Mouse (Mus musculus): ENCODE data around the gene Arhgap24.

Arhgap24 gene

DNA sequence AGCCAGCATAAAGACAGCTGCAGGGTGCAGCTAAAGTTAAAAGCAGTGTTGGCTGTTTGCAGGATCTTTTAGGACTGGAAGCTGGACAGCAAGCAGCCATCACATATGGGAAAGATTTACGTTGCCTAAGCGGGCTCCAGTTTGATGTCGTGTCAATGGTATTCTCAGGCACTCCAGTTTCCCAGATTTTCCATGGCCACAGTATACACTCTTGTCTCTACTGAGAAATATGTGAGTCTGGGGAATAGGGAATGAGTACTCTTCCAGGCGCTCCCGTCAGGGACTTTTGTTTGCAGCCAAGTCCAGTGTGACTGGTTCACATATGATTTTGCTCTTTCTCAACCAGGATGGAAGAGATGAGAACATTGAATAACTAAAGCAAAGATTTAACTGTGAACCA, 254.9 kb downstream of the Arhgap24 start:
- DNase-seq (ENCODE audit: low read depth, low spot score): peak; percentile 29

DNA sequence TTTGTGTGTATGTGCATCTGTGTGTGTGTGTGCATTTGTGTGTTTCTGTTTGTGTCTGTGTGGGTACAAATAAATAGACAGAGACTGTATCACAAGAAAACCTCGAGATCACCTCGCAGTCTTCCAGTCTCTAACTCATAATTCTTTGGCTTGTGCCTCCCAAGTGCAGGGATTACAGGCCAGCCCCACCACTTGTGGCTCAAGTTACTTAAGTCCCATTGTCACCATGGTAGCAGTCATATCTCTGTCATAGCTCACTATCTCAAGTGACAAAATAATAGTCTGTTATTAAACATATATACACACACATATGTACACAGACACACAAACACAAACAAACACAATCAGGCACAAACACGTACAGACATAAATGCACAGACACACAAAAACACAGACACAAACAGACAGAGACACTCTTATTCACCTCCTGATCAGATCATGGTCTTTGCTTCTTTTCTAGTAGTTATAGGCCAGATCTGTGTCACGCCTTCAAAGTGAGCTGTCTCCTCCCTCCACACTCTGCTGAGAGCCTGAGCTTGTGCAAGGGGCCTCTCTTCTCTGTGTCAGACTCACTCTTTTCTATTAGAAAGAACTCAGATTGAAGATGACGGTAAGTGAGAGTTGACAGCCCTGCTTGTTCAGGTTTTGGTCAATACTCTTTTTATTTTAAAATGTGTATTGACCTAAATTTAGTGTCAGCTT, 261.5 kb downstream of the Arhgap24 start:
- no peak for DNase-seq (ENCODE audit: low read depth, low spot score)

DNA sequence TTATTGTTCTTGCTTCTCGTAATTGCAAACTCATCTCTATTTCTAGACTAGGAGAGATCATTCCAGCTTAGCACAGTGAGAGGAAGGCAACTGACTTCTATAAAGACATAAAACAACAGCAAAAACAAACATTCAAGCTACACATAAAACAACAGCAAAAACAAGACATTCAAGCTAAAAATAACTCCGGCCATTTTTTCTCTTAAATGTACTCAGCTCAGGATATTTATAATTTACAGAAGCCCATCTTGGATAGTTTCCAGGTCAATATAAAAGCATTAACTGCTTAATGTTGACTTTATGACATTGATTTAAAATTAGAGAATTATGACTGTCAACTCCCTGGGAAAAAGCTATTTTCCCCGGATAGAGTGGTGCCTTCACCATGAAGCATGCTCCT, 262.2 kb downstream of the Arhgap24 start:
- no peak for DNase-seq (ENCODE audit: low read depth, low spot score)

DNA sequence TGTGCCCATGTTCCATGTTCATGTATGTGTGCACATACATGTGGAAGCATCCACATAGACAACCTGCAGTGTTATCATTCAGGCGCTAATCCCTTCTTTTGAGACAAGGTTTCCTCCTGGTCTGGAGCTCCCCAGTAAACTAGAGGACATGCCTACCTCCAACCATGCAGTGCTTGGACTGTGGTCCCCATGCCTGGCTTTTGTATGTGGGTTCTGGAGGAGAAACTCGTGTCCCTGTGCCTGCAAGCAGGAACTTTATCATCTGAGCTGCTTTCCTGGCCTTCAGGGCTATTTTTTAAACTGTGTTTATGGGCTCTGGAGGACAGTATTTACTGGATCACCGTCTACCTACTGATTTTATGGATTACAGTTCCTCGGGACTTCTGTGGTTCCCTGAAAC, 262.9 kb downstream of the Arhgap24 start:
- no peak for DNase-seq (ENCODE audit: low read depth, low spot score)

DNA sequence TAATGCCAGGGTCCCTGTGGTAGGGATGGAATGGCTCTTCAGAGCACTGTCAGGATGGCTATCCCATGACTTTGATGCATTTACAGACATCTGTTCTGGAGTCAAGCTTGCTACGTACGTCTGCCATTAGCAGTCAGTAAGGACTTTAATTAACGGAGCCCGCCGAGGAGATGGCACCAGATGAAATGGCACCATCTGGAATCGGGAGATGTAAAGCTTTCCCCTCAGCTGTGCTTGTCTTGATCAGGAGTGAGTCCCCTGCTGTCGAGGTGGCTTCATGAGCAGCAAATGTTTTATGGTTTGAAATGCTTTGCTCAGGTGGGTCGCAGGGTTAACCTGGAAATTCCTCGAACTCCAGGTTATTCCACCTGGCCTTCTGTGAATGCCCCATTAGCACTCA, 267.0 kb downstream of the Arhgap24 start:
- DNase-seq (ENCODE audit: low read depth, low spot score): no peak

DNA sequence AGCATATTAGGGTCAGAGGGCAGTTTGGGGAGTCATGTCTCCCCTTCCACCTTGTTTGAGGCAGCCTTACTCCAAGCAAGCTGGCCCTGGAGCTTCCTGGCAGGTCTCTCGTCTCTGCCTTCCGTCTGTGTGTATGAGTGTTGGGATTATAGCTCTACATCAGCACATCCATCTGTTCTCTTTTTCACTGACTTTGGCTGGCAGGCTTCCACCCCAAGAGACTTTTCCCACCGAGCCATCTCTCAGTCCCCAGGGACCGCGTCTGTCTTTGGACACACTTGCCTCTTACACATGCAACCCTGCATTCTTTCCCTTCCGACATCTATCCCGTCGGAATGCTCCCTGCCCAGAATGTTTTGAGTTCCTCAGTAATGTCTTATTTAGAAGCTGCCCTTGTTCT, 267.8 kb downstream of the Arhgap24 start:
- no peak for DNase-seq (ENCODE audit: low read depth, low spot score)

DNA sequence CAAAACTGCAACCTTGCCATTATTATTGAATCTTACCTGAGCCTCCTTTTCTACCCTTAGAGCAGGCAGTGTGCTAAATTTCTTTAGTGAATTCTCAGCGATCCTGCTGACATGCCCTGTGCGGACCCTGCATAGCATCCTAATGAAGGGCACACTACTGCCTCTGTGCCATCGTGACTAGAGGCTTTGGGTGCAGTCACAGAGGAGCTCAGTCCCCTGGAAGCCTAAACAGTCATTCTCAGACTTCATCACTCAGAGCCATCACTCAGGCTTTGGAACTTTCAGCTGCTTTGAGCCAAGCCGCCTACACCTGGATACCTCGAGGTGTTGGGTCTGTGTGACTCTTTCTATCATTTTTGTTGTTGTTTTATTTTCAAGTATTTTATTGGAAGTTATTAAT, 269.5 kb downstream of the Arhgap24 start:
- DNase-seq (ENCODE audit: low read depth, low spot score): no peak

DNA sequence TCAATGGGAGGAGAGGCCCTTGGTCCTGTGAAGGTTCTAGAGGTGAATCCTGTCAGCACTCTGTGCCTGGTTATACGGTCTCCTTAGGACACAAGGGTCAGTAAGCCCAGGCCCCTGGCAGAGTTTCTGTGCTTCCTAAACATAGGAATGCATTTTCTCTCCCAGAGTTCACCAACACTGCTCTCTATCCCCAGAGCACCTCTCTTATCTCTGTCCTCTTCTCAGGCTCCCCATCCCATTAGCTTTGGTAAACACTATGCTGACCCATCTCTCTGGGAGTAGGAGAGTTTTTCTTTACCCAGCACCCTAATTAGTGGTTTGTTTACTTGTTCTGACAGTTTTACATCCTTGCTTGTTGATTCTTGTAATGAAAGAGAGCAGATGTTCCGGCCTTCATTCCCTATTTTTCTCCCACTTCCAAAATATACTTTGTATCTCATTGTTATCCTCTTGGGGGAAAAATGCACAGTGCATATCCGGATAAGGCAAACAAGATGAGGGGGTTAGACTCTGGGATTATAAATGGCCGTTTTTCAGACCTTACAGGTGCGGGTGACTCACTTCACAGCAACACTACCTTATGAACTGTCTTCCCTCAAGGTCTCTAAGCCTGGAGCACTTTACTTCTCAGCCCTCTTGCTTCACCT, 270.6 kb downstream of the Arhgap24 start:
- DNase-seq (ENCODE audit: low read depth, low spot score): no peak

DNA sequence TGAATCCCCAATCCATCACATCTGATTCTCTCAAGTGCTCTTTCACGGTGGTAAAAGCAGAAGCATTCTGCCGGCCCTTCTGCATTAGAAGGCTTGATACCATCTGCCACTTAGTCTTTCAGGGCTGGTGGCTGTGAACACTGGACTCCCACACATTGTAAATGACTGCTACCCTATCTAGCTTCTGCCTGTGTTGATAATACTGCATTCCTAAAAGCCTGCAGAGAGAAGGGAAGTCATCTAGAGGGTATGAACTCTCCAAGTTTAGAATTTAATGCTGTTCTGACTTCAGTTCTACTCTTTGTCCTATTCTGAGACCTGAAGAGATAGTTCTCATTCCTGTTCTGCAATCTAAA, 271.1 kb downstream of the Arhgap24 start:
- DNase-seq (ENCODE audit: low read depth, low spot score): no peak

DNA sequence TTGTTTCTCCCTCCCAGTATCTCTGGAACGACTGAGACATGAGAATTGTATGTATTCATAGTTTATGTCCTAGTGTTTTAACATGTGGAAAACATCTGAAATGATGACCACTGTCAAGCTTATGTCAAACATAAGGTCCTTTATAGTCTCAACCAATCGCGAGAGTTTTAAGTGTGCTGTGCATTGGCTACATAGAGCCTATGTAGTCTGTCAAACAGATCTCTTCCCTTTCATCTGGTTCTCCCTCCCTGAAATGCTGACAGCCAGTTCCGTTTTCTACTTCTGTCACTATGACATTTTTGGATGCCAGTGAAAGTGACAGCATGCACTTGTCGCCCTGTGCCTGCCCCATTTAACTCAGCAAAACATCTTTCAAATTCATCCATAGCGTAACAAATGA, 275.8 kb downstream of the Arhgap24 start:
- no peak for DNase-seq (ENCODE audit: low read depth, low spot score)

DNA sequence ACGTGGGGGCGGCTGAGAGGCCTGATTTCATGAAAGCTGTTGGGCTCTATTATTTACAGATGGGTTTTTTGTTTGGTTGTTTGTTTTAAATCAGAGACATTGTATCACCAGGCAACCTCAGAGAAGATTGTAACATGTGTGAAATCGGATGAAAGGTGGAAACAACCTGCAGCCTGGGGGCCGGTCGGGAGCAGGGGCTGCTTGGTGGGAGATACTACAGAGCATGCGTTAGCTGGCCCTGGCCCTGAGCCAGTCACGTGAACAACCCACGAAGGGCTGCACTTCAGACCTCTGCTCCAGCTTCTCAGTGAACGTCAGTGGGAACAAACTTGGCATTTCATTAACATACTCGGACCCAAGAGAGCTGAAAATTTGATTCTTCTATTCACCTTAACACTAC, 284.5 kb downstream of the Arhgap24 start:
- no peak for DNase-seq (ENCODE audit: low read depth, low spot score)

DNA sequence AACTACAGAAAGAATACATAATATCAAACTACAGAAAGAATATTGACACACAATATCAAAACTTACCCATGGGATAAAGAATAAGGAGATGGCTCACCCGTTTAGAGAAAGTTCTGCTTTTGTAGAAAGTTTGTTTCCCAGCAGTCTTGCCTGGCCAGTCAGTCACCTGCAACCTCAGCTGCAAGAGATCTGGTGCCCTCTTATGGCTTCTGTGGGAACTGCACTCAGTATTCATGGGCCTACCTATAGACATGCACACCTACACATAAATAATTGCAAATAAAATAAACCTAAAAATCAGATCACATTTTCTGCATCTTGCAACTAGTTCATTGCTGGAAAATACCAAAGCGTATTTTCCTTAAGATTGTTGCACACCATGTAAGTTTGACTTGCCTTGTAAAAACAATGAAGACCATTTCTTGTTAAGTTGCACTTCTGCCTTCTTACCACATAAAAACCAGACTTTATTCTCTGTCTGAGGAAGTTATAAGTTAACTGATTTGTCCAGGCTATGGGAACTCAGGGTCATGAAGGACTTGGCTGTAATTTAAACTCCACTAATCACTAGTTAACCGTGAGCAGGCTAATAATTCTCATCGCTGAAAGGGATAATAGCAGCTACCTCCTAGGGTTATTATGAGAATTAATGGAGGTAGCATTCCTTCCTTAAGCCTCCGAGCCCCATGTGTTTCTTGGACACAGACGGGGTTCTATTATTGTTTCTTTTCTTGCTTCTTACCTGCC, 285.3 kb downstream of the Arhgap24 start:
- DNase-seq (ENCODE audit: low read depth, low spot score): peak; percentile 56

DNA sequence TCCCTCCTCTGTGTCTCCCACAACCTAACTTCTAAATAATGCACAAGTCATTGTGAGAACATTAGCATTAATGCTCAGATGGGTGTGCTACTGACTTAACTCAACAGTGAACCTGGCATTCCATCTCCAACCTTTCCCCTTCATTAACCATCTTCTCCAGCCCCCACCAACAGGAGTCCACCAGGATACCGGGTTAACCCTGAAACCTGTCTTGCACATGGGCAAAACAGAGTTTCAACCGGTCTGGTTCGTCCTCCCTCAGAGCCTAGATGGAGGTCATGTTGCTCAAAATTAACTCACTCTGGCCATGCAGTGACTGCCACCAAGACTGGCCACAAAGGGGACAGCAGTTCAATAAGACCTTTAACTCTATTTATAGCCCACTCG, 285.9 kb downstream of the Arhgap24 start:
- DNase-seq (ENCODE audit: low read depth, low spot score): no peak

DNA sequence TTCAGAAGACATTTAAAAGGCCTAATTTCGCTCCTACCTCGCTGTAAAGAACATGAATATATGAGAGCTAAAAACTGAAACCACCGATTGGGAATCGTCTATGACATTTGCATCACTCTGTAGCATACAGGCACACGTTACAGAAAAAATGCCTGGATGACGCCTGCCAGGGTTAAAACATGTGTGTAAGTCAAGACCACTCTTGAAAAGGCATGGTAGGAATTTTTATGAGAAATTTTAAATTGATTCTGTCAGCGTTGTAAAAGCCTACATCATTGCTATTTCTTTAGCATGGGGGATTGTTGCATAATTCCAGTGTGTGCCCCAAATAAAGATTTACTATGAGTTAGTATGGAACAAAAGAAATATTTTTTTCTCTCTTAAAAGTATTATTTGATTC, 286.6 kb downstream of the Arhgap24 start:
- DNase-seq (ENCODE audit: low read depth, low spot score): no peak

DNA sequence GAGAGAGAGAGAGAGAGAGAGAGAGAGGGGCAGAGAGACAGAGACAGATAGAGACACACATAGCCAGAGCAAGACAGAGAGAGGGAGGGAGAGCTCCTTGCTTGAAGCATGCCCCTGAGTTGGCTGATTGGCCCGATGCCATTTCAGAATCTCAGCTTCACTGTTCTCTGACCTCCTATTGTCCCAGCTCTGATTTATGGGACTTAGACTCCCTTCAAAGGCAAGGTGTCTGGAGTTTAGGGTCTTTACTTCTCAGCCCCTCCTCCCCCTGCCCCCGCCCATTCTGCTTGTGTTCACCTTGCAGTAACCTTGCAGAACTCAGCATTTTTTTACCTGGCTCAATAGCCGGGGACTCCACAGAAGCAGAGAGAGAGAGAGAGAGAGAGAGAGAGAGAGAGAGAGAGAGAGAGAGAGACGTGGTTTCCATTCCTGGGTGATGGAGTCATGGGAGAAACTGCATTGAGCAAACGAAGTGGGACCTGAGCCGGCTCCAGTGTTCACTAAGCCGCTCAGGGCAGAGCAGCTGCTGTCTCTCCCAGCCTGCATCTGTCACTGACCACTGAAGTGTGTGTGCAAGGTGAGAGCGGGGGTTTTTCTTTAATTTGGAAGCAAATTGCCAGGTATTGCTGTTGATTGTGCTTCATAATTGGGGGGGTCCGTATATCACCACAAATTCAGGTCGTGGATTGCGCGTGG, 287.3 kb downstream of the Arhgap24 start:
- DNase-seq (ENCODE audit: low read depth, low spot score): peak; percentile 9

DNA sequence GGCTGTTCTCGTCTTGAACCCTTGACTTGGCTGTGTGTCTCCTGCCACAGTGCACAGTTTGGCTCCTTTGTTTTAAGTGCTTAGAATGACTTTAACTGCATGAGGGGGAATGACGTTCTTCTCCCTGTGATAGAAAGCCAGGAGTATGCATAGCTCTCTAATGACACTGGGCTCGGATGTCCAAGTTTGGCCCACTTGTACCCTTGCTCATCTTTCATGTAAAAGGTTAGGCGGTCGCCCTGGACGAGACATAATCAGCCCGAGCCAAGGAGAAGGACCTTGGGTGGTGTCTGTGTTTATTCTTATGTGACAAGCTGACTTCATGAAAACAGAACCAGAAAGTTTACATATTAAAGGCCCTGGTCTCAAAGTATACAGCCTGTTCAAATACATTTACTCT, 289.4 kb downstream of the Arhgap24 start:
- no peak for DNase-seq (ENCODE audit: low read depth, low spot score)

DNA sequence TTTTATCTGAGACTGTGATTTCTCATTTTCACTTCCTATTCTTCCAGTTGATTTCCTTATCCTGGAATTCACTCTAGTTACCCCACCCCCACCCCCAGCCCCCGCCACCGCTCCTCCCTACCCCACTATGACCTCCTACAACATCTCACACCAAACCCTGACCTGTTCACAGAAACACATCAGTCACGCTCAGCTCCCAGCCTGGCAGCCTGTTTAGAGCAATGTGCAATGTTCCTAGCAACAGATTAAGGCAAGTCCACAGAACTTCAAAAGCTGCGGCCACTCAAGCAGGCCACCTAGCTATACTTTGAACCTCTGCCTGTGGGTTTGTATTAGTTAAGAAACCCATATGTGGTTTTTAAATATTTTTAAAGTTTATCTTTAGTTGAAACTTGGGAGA, 293.3 kb downstream of the Arhgap24 start:
- no peak for DNase-seq (ENCODE audit: low read depth, low spot score)

DNA sequence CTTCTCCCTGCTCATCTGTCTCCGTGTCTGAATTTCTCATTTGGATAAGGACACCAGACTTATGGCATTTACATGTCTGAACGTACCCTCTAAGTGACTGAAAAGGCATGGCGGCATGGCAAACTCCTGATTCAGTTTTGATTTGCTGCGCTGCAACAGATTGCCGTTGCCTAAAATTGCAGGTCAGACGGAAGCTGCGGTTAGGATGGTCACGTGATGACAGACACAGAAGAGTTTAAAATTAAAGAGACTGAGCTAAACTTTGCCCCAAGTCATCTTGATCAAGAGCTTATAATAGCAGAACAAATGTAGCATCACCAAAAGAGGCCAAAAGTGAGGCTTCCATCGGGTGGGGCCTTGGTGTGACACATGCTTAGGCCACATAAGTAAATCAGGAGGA, 296.1 kb downstream of the Arhgap24 start:
- DNase-seq (ENCODE audit: low read depth, low spot score): no peak

DNA sequence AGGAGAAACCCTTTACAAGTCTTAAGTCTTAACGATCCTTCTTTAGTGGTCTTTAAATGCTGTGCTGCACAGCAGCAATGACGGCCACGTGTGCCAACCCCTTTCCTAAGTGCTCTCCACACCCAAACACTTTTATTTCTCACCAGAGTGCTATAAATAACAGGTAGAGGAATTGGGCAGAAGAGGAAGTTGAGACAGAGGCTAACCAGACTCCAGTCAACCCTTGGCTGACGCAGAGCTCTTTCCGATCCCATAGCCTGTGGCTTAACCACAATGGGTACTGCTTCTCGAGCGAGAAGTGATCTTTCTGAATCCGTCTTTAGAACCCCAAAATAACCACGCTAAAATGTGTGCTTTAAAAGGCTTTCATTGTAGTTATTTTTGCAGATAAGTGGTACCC, 296.7 kb downstream of the Arhgap24 start:
- no peak for DNase-seq (ENCODE audit: low read depth, low spot score)

DNA sequence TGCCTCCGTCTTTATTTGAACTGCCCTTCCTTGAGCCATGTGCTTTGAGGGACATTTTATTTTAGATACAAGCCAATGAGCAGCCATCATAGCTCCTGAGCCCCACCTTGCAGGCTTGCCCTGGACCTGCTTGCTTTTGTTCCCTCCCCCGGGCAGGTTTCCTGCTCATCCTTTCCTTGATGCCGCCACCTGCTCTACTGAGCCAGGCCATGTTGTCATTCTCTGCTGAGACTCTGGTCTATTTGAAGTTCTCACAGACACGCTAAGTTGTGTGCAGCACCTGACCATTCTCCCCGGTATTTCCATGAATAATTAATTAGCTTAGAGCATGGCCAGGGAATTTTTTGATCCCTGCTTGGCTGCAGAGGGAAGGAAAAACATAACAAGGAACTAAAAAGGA, 297.1 kb downstream of the Arhgap24 start:
- DNase-seq (ENCODE audit: low read depth, low spot score): no peak

DNA sequence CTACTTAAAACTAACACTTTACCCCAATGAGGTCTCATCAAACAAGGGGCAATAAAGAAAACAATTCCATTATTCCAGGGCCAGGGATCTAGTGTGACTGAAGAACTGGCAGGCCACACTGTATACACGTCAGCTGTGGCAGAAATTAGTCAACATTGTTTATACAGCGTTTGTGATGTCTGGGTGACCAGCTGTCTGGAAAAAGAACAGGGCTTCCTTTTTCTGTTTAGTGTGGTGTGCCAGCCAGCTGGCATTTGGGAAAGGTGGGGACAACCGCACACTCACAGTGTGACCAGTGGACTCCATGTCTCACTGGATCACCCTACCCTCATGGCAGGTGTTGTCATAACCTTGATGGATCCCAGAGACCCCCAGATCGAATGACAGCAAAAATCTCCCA, 302.4 kb downstream of the Arhgap24 start:
- peak; percentile 3 for DNase-seq (ENCODE audit: low read depth, low spot score)

DNA sequence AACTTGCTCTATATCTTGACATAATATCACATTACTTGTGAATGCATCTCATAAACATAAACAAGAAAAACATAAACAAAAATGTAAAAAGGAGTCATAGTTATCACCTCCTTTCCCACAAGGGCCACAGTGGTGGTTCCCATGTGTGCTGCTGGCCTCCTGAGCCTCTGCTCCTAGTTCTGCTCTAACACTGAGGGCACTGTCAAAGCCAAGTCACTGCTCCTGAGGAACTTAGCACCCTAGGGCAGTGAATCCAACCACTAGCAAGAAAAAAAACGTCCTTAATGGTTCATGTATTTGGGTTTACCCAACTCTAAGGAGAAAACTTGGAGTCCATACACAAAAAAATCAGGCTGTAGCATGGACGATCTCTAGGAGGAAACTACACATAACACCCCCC, 304.9 kb downstream of the Arhgap24 start:
- DNase-seq (ENCODE audit: low read depth, low spot score): no peak

DNA sequence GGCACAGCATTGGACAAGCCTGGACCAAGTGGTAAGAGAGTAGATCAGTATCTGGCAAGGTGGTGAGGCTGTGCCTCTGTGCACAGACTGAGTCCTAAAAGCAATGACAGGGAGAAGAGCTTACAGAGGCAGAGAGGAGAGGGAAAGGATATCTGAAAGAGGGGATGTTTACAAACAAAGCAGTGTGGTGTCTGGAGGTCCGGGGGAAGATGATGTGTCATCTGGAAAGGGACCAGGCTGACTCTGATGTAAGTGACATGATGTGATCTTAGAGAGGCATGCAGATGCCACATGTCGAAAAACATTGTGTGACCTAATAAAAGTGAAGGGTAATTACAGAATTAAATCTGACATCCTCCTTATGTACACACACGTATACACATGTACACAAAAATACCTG, 307.2 kb downstream of the Arhgap24 start:
- DNase-seq (ENCODE audit: low read depth, low spot score): no peak
